In genomic region chr7:39543151-39543550, GRCm38 (mm10) we compare ENCODE assay signal across 24 mouse cellular contexts. TPM values are rescaled to one million over a fixed set of nuclear protein-coding genes. Genes with fewer than 3 reads are reported as not detected.
DNase-seq lines count a peak whose midpoint lies in the region; ATAC-seq and TF ChIP-seq lines count a peak whose summit lies in the region.
"Had no signal": no experiment of that assay in that cellular context is flagged by ENCODE, and none has a peak within 500 bp of the region (broad histone marks: within the 10 kb centered on the region; RNA-seq: fewer than 3 reads in every experiment).

No protein-coding gene starts in this region.

- H3K36me3 ChIP-seq in heart, postnatal 0 days (replicated peaks; ENCODE audit: control insufficient read depth, insufficient read depth, low read length): no peaks in the 10 kb centered on the region
- peaks cover under 1% of the 10 kb centered on the region; the same call in 1 of the 2 replicates for H3K36me3 ChIP-seq in kidney, embryonic 15.5 days
- H3K36me3 ChIP-seq in midbrain, embryonic 10.5 days: peaks cover 3% of the 10 kb centered on the region; the same call in 1 of the 2 replicates
- H3K36me3 ChIP-seq: hindbrain, embryonic 10.5 days; limb, embryonic 10.5 days; liver, embryonic 15.5 days; neural tube, embryonic 13.5 days had no signal

- ATAC-seq in heart, postnatal 0 days (ENCODE audit: insufficient read depth, low read depth): no peak
- 0 out of 2 replicates have a peak, but pooled peaks have one; percentile 5 for ATAC-seq in kidney, embryonic 15.5 days (replicated peaks; ENCODE audit: low FRiP score)
- ATAC-seq: activated CD4-positive, CD25-positive, alpha-beta regulatory T cell, adult 4 months; hindbrain, postnatal 0 days had no signal

- H3K9ac ChIP-seq in heart, postnatal 0 days (replicated peaks; ENCODE audit: low read depth, low read length): 0 out of 2 replicates have a peak overlapping the region, but pooled peaks have one; percentile 88
- no peak overlapping the region for H3K9ac ChIP-seq in kidney, embryonic 15.5 days
- H3K9ac ChIP-seq: liver, embryonic 15.5 days had no signal

- DNase-seq in adrenal gland, postnatal 10 days: peak; percentile 20
- DNase-seq in adrenal gland, adult 2 months: no peak
- DNase-seq in heart, postnatal 0 days (ENCODE audit: low spot score): no peak
- DNase-seq in heart, postnatal 4 days: no peak
- peak; percentile 31 to 32 for DNase-seq in kidney, postnatal 4 days
- DNase-seq in spleen, postnatal 14 days (ENCODE audit: low spot score in 2 of 2): no peak
- no peak for DNase-seq in midbrain, embryonic 10.5 days (ENCODE audit: low spot score)
- DNase-seq: adrenal gland, postnatal 25 days; cerebellum, adult 9-11 months; gastrocnemius, postnatal 25 days; liver; right cerebral cortex, adult 18-20 months; right cerebral cortex, postnatal 4 days; thymus, adult 2 months; thymus, postnatal 4 days had no signal

- 27% methylated on average over 1 of the region's 1 CpGs for WGBS in heart, postnatal 0 days
- 55% methylated on average over 1 of the region's 1 CpGs for WGBS in kidney, embryonic 15.5 days
- WGBS in midbrain, embryonic 10.5 days: 90% methylated on average over 1 of the region's 1 CpGs

- no peaks in the 10 kb centered on the region for H3K27me3 ChIP-seq in heart, postnatal 0 days (ENCODE audit: control insufficient read depth, insufficient read depth, low read length)
- H3K27me3 ChIP-seq in kidney, embryonic 15.5 days: no peaks in the 10 kb centered on the region
- no peaks in the 10 kb centered on the region for H3K27me3 ChIP-seq in midbrain, embryonic 10.5 days (ENCODE audit: low read depth, poor library complexity, severe bottlenecking)
- H3K27me3 ChIP-seq: liver, embryonic 15.5 days; neural tube, embryonic 13.5 days had no signal

- H3K4me2 ChIP-seq in heart, postnatal 0 days (ENCODE audit: low read depth, low read length): no peak overlapping the region
- H3K4me2 ChIP-seq in kidney, embryonic 15.5 days: no peak overlapping the region

- peak overlapping the region; percentile 98; the same call in 1 of the 2 replicates for H3K27ac ChIP-seq in heart, postnatal 0 days (ENCODE audit: low read depth)
- peak overlapping the region; percentile 95; the same call in 1 of the 2 replicates for H3K27ac ChIP-seq in kidney, embryonic 15.5 days
- H3K27ac ChIP-seq in midbrain, embryonic 10.5 days (replicated peaks): no peak overlapping the region
- H3K27ac ChIP-seq: embryonic facial prominence, embryonic 10.5 days; hindbrain, postnatal 0 days; limb, embryonic 10.5 days; liver, embryonic 15.5 days; macrophage had no signal

- no peaks in the 10 kb centered on the region for H3K9me3 ChIP-seq in heart, postnatal 0 days (replicated peaks; ENCODE audit: control insufficient read depth, low read length)
- no peaks in the 10 kb centered on the region for H3K9me3 ChIP-seq in kidney, embryonic 15.5 days (replicated peaks)
- no peaks in the 10 kb centered on the region for H3K9me3 ChIP-seq in midbrain, embryonic 10.5 days (replicated peaks)
- H3K9me3 ChIP-seq: embryonic facial prominence, embryonic 10.5 days; hindbrain, embryonic 10.5 days; limb, embryonic 10.5 days; liver, embryonic 15.5 days; neural tube, embryonic 13.5 days had no signal

- TF ChIP-seq CTCF in heart, postnatal 0 days (IDR thresholded peaks at IDR 0.05; ENCODE audit: low read depth): no peak

- no peak overlapping the region for H3K4me3 ChIP-seq in heart, postnatal 0 days (ENCODE audit: low read depth, low read length)
- no peak overlapping the region for H3K4me3 ChIP-seq in kidney, embryonic 15.5 days (replicated peaks)
- H3K4me3 ChIP-seq in midbrain, embryonic 10.5 days: no peak overlapping the region
- H3K4me3 ChIP-seq: liver, embryonic 15.5 days had no signal

- TF ChIP-seq EP300 in heart, postnatal 0 days (IDR thresholded peaks at IDR 0.05; ENCODE audit: low read depth): no peak

- peaks cover 16% of the 10 kb centered on the region for H3K4me1 ChIP-seq in heart, postnatal 0 days (ENCODE audit: control insufficient read depth, insufficient read depth)
- H3K4me1 ChIP-seq in kidney, embryonic 15.5 days: peaks cover 16% of the 10 kb centered on the region
- peaks cover 15% of the 10 kb centered on the region for H3K4me1 ChIP-seq in midbrain, embryonic 10.5 days

RNA-seq across cellular contexts. Expression of gene Zfp619, which starts 25.6 kb away (rescaled TPM):
- total RNA-seq in adrenal gland, postnatal 10 days (2021): 1 to 10 TPM; 2.0 to 2.7 TPM
- total RNA-seq in adrenal gland, adult 2 months (2021): 1 to 10 TPM; 2.3 to 2.6 TPM
- 0.07 and 0.12 TPM in 2 replicates for polyA plus RNA-seq in adrenal gland, adult 2 months (2012; rRNA removed)
- 1.9 and 4.1 TPM in 2 replicates for total RNA-seq in heart, postnatal 0 days (2014; rRNA removed; ENCODE audit: low replicate concordance)
- polyA plus RNA-seq in heart, postnatal 0 days (2015; fragmentation: Nextera tagmentation; extraction: Ambion mirVana): 0.70 and 0.72 TPM in 2 replicates
- 1 to 10 TPM; 3.3 to 3.4 TPM for total RNA-seq in heart, postnatal 4 days (2021)
- polyA plus RNA-seq in kidney, embryonic 15.5 days (2015; fragmentation: Nextera tagmentation; extraction: Ambion mirVana): 1.8 and 2.1 TPM in 2 replicates
- 2.7 and 3.1 TPM in 2 replicates for polyA plus RNA-seq in midbrain, embryonic 10.5 days (2016; fragmentation: Nextera tagmentation; extraction: Ambion mirVana)

Comparison
In these comparisons a context has a peak if more than half of its experiments do, and no peak if none do; other contexts are left out.
1. DNase-seq: peak in adrenal gland, postnatal 10 days (single experiment) and kidney, postnatal 4 days (2 of 2); none in adrenal gland, adult 2 months (single experiment), heart, postnatal 0 days (single experiment), heart, postnatal 4 days (single experiment), spleen, postnatal 14 days (0 of 2) and midbrain, embryonic 10.5 days (single experiment).